Mouse (Mus musculus): Measurements from ENCODE around the gene 1110051M20Rik.

Gene 1110051M20Rik

DNA sequence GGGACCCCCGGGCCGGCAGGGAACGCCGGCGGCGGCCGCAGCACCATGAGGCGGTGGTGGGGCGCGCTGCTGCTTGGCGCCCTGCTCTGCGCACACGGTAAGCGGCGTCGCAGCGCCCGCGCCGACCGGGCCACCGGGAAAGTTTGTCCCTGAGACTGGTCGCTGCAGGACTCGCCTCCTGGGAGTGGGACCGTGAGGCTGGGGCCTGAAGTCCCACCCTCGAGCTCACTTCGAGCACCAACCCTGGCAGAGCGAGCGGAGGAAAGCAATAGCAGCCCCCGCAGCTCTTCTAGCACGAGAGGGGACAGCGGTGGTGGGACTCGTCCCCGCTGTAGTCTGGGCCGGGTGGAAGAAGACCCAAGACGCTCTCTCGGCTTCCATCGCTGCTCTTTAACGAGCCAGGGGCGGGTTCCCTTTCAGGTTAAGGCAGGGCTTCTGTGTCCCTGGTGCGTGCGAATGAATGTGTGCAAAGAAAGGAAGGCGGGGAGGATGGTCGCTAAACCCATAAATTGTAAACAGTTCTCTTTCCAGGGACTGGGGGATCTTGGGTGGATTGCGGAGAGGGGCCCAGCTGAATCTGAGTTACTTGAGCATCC, 13.2 kb upstream of the 1110051M20Rik start:
- peak; percentile 53 for DNase-seq (ENCODE audit: low read depth, low spot score)

DNA sequence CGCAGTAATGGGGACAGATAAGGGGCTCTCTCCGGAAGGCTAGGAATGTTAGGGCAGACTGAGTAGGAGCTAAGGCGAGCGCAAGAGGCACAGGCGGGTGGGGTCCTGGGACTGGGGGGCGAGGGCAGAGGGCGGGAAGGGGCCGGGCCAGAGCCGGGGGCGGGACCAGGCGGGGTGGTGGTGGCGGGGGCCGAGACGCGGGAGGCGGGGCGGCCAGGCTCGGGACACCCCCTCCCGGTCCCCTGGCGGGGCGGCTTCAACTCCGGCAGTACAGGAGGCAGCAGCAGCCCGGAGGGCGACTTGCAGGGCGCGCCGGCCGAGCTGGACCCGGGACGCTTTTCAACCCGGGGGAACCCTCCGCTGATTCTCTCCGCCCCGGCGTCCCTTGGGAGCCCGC, 12.8 kb upstream of the 1110051M20Rik start, which contains the start of gene Lrp4:
Lrp4 (plus strand) TSS at position 253 of the 397 bp plus-strand sequence.
- peak; percentile 50 for DNase-seq (ENCODE audit: low read depth, low spot score)

DNA sequence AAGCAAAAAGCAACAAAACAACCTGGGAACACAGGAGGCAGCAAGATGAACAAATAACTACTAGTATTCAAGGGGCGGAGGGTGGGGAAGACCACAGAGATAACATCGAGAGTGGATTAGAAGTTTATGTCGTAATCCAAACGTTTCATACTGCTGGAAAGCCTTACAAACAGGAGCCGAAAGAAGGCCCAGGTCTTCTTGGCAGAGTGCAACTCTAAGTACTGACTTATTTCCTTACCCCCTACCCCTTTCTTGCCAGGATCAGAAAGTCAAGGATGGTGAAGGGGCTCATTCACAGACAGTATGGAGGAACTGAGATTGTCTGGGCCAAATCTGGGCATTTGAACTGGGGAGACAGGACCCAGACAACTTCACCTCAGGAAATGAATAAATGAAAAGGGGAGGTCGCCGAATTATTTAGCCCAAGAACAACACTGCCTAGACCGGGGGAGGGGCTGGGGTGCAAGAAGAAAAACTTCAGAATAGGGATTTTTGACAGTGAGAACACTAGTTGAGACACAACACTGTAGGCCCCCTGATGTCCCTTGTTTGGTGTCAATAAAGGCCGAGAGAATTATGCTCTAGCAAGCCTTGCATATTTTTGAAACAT, 12.1 kb upstream of the 1110051M20Rik start:
- no peak for DNase-seq (ENCODE audit: low read depth, low spot score)

DNA sequence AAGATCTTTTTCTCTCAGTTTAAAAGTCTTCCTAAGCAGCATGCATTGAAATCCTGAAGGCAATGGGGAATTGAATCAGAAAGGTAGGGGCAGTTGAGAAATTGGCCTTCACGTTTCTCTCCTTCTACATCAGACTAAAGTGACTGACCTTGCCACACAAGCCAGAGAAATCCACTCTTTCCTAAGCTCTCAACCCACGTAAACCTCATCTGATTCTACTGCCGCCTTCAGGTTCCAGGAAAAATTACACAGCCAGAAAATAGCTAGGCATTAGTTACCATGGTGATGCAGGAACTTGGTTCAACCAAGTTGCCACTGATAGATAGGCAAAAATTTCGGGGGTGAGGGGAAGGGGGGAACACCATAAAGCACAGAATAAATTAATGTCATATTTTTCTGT, 11.3 kb upstream of the 1110051M20Rik start:
- DNase-seq (ENCODE audit: low read depth, low spot score): peak; percentile 72

DNA sequence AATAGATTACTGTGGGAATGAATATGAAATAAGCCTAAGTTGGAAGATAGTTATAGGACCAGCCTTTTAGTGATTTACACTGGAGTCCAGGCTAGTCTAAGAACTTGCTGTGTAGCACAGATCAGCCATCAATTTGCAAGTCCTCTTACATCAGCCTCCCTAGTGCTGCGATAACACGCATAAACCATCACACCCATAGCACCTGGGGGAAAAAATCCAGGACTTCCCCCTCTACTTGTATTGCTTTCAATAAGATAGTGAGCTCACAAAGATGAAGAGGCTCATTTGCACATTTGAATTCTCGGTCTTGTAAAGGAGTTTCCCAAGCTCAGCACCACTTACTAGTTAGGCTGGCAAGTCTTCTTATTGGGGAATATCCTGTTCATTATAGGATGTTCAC, 9.9 kb upstream of the 1110051M20Rik start:
- DNase-seq (ENCODE audit: low read depth, low spot score): no peak

DNA sequence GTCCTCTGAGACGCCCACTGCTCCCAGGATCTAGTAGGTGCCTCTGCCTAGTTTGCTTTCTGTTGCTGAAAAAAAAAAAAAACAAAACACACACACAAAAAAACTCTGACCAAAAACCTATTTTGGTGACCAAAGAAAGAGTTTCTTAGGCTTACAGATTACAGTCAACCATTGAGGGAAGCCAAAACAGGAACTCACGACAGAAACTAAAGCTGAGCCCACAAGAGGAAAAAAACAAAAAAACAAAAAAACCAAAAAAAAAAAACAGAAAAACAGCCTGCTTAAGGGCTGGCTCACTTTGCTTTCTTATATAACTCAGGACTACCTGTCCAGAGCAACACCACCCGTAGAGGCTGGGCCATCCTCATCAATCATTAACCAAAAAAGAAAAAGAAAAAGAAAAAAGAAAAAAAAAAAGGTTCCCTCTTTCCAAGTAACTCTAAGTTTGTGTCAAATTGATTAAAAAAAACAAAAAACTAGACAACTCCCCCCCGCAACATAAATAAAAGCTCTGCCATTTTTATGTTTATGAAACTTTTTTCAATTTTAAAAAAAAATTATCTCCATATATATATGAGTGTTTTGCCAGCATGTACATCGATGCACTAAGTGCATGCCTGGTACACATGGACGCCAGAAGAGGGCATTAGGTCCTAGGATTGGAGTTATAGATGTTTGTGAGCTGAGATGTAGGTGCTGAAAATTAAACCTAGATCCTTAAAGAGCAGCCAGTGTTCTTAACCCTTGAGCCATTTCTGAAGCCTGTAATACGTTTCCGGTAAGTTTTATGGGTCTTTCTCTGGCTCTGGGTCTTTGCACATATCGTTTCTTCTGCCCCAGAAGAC, 8.9 kb upstream of the 1110051M20Rik start:
- no peak for DNase-seq (ENCODE audit: low read depth, low spot score)

DNA sequence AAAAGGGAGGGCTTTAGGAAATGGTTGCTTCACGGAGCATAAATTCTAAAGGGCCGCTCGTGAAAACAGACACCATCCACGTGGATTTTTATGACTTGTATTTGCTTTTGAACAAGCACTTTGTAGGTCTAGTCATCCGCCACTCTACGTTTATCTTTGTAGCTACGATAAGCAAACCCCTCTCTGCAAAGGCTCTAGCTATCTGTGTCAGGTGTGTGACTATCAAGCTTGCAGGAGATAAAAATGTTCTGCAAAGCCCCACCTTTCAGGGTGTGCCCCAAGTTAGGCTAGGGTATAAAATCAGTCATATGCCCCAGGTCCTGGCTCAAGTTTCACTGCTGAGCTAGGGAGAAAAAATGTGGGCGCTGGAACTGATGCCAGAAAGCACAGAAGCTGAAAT, 8.2 kb upstream of the 1110051M20Rik start:
- no peak for DNase-seq (ENCODE audit: low read depth, low spot score)

DNA sequence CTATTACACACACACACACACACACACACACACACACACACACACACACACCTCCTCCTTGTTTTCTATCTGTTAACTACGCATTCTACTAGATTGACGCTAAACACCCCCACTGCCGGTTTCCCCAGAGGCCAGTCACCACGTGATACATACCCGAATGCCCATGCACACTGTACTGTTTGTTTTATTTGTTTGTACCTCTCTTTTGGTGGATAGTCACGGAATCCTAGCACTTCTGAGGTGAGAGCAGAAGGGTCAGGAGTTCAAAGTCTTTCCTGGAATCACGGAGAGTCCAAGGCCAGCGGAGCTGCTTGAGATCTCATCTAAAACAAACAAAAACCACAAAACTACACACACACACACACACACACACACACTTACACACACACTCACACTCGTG, 5.8 kb upstream of the 1110051M20Rik start:
- no peak for DNase-seq (ENCODE audit: low read depth, low spot score)

DNA sequence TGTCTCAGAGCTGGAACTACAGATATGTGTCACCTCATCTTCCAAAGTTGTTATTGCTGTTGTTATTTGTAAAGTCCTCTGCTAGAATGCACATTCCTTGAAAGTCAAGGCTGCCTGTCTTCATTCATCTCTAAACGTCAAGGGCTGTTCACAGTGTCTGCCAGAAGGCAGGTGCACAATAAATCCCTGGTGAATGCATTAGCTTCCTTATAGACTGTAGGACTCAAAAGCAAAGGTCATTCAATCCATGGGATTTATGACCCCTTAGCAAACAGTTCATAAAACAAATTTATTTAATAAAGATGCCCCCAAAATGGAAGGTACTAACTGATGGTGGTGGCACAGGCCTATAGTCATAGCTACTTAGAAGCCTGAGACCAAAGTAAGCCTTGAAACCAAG, 5.2 kb upstream of the 1110051M20Rik start:
- DNase-seq (ENCODE audit: low read depth, low spot score): no peak

DNA sequence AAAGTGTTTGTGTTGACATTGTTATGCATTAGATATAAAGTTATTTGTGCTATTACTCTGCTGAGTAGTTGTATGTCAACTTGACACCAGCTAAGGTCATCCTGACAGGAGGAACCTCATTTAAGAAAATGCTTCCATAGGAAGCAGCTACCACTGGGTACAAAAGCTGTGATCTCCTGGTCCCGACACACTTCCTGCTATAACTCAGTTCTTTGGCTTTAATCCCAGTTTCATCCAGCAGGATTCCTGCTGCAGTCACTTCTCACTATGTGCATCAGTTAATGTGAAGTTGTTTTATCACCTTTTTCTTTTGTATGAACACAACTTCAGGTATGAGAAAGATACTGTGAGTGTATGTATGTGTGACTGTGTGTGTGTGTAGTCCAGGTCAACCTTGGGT, 2.3 kb downstream of the 1110051M20Rik start:
- DNase-seq (ENCODE audit: low read depth, low spot score): no peak

DNA sequence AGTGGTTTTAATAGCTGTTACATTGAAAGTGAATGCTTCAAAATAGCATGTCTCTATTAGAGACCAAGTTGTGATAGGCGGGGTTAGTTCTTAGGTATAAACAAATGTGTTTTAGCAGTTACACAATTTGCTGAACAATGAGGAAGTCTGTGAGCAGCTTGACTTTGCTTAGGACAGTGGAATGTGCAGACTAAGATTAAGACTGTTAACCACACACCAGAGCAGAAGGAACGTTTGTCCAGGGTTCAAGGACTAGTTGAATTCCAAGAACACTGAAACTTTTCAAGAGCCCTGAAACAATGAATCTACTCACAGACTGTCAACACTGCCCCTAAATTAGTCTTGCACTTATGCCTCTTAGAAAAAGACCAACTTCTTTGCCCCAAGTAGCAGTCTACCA, 2.8 kb downstream of the 1110051M20Rik start:
- DNase-seq (ENCODE audit: low read depth, low spot score): no peak

DNA sequence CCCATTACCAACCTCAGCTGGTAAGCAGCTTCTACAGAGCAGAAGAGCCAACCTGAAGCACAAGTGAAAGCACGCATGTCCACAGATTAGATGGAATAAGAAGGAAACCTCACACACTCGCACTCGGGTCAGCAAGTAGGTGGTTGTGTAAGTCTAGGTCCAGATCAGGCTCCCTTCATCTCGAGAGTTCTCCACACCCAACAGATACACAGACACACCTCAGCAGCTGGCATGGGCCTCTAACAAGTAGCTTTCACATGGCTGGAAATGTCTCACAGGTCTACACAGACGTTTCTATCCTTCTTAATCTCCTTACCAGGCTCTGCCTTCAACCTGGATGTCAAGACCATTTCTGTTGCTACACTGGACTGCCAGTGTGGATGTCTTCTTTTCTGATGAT, 3.8 kb downstream of the 1110051M20Rik start:
- DNase-seq (ENCODE audit: low read depth, low spot score): no peak

DNA sequence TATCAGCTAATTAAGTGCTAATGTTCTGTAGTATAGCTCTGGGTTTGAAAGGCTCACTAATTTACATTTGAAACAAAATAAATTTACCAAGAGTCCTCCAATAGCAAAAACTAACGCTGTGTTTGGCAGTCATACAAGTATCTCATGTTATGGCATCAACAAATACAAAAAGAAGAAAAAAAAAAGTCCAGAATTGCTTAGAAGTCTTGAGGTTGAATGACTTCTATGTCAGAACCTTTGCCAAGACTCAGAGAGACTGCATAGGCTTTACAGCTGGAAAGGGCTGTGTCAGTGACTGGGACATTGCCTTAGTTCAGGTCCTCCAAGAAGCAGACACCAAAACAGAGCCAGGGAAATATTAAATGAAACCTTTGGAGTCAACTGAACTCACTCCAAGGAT, 4.6 kb downstream of the 1110051M20Rik start:
- DNase-seq (ENCODE audit: low read depth, low spot score): no peak

DNA sequence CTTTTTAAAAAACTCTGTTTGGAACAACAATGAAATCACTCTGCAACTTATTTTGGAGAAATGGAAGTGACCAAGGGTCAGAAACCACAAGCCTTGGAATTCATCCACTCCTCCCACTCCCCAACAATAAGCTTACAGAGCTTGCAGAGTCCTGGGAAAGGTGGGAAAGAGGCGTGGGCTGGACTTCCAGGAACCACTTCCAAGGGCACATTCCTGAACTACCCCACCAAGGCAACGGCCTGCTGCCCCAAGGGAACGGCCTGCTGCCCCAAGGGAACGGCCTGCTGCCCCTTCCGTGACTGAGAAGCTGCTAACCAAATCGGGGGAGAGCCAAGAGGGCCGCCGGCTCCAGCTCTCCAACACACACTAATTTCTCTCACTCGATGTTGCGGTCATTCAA, 5.2 kb downstream of the 1110051M20Rik start:
- DNase-seq (ENCODE audit: low read depth, low spot score): no peak

DNA sequence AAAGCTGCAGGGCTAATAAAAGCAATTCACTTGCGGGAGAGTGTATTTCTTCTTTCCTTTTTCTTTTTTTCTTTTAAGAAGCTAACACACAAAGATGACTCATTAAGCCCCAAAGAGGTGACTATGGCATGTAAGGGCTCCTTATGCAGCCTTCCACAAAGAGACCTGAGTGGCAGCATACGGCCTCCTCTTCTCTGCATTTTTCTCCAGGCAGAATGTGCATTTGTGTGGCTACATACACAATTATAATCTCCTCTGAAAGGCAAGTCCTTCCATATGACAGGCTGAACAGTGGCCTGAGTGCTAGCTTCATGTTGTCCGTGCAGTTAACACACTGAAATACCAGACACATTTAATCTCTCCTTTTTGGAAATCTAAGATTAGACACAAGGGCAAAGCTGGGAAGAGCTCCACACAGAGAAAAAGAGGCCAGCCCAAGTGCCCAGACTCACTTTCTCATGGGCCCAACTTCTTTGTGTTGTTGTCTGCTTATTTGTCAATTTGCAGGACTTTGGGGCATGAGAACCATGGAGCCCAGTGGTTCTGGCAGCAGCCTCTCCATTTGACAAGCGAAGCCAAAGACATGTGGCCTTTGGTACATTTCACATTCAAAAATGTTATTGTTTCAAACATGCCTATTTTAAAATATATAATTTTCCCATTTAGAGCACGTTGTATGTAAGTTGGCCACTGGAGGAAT, 7.2 kb downstream of the 1110051M20Rik start:
- no peak for DNase-seq (ENCODE audit: low read depth, low spot score)

DNA sequence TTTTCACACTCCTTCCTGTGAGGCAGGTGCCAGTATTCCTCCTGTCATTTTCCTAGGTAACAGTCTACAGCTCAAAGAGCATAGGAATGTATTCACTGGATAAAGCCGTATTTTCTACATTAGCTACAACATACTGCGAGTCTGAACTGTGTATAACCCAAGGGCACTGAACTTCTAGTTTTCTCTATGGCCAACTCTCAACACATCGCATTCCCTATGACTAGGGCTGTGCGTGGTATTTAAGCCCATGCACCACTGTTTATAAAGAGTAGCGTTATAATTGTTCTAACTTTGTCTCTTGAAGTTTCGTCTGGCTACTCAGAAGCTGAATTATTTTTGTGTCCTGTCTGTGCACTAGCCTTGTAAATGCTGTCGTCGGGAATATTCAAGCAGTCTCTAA, 7.8 kb downstream of the 1110051M20Rik start:
- no peak for DNase-seq (ENCODE audit: low read depth, low spot score)

DNA sequence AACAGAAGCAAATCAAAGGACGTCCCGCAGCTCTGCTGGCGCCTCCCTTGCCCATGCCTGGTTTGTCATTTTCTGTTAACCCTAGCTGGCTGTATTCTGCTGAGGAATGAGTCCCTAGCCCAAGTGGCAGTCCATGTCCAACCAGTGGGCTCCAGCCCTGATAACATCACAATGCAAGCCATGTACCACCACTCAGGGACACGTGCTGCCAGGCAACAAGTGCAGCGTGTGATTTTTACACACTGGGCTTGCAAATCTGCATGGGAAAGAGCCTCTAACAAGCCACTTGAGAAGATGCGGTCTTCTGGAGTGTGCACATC, 13.9 kb downstream of the 1110051M20Rik start:
- peak; percentile 37 for DNase-seq (ENCODE audit: low read depth, low spot score)

DNA sequence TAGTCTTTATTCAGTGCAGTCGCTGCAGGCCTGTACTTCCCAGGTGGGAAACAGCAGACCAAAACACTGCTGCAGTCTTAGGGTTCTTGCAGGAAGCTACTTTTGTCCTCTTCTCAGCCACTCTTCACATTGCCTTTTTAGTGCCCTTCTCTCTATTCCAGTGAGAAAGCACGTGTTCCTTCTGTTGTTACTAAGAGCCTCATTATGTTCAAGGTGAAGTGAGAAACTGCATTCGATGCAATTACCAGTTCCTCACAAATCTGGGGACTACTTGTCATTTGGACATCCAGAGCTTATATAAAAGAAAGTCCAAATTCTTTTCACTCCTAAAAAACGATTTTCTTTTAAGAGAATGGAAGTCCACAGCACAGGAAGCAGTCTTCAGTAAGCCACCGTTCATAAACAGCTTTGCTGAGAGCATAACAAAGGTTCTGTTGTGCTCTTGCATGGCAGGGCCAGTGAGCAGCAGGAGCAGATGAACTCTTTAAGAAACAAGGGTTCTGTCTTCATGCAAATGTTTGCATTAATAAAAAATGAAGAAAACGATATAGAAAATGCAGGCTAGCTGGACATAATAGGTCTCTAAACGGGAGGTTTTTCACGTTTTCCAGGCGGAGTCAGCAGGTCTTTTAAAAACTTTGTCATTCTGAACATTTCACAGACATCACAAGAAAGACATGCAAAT, 14.4 kb downstream of the 1110051M20Rik start:
- no peak for DNase-seq (ENCODE audit: low read depth, low spot score)

DNA sequence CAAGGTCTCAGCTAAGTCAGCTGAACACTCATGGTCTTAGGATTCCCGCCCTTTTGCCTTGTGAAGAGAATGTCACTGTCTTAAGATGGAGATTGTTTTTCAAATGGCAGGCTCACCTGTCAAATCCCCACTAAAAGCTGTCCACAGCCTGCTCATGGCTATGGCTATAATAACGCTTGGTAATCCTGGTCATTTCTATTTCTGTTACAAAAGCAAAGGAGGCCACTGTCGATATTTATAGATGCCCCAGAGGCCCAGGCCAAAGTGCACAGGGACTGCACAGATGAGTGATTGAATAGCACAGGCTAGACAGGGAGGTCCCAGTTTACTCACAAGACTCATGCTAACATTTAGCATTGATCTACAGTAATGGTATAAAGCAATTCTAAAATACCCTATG, 15.4 kb downstream of the 1110051M20Rik start:
- no peak for DNase-seq (ENCODE audit: low read depth, low spot score)

DNA sequence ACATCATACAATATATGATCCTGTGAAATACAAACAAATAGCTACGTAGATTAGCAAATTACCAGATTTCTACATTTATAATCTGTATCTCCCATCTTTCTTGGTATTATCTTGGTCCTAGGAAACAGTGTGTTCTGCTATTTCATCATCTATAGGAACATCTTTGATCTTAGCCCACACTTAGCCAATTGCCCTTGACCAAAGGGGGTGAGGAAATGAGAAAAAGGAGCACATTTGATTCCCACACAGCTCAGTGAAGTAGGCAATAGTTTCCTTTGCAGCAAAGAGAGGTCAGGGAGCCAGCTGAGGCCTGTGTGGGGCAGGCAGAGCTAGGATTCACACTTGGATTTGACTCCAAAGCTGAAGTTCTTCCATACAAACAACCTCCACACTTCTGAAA, 18.2 kb downstream of the 1110051M20Rik start:
- DNase-seq (ENCODE audit: low read depth, low spot score): no peak

DNA sequence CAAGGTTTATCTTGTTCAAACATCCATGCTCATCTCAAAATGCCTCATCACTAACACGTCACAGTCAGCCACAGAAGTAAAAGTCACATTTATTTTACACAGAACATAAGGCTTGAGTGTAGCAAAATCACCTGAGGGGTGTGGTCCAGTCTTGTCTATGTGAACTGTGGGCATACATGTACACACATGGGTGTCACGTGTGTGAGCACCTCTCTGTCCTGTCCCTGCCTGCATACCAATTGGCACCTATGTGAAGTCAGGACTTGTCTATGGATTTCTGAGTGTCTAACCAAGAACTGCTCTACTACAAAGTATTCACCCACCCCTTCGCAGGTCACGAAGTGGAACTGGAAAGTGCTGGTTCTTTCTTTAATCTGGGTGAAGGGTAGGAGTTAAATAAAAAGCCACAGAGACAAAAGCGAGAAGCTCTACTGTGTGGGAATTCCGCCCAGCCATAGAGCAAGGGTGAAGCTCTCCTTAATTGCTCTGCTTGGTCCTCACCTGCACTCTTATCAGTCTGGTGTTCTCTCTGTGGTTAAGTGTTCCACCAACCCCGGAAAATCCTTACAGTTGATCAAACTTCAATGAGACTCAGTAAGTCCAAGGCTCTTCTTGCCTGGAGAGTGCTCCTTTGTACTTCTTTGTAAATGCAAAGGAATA, 20.3 kb downstream of the 1110051M20Rik start:
- DNase-seq (ENCODE audit: low read depth, low spot score): no peak
